Mouse (Mus musculus): ENCODE data around the gene Vwa5a. TPM values are rescaled to one million over a fixed set of nuclear protein-coding genes. Genes with fewer than 3 reads are reported as not detected.

Vwa5a gene
- 5.2 and 6.5 TPM in 2 replicates for polyA plus RNA-seq (2012; rRNA removed)

GRCm38 (mm10) chr9:38718102-38718501, at the start of gene Vwa5a:
Vwa5a (plus strand) TSS chr9:38718268.
- peak; percentile 68 for DNase-seq (ENCODE audit: low read depth)
- TF ChIP-seq POLR2A (IDR thresholded peaks at IDR 0.05; ENCODE audit: borderline replicate concordance, extremely low read depth, insufficient read depth, insufficient read length, poor library complexity, severe bottlenecking) (no peak), CTCF (IDR thresholded peaks at IDR 0.05; ENCODE audit: borderline replicate concordance, extremely low read depth, insufficient read depth, insufficient read length) (no peak)

GRCm38 (mm10) chr9:38672887-38673286, 45.2 kb upstream of the Vwa5a start:
- TF ChIP-seq CTCF (IDR thresholded peaks at IDR 0.05; ENCODE audit: borderline replicate concordance, extremely low read depth, insufficient read depth, insufficient read length) (no peak), POLR2A (IDR thresholded peaks at IDR 0.05; ENCODE audit: borderline replicate concordance, extremely low read depth, insufficient read depth, insufficient read length, poor library complexity, severe bottlenecking) (no peak)
- DNase-seq (ENCODE audit: low read depth), result no peak

- no peak for DNase-seq (ENCODE audit: low read depth)
- TF ChIP-seq POLR2A (IDR thresholded peaks at IDR 0.05; ENCODE audit: borderline replicate concordance, extremely low read depth, insufficient read depth, insufficient read length, poor library complexity, severe bottlenecking) (no peak), CTCF (IDR thresholded peaks at IDR 0.05; ENCODE audit: borderline replicate concordance, extremely low read depth, insufficient read depth, insufficient read length) (no peak)
Observed at GRCm38 (mm10) chr9:38674501-38674900, 43.6 kb upstream of the Vwa5a start, which contains the start of gene Olfr918. Olfr918 (minus strand) TSS chr9:38674601.

GRCm38 (mm10) chr9:38718927-38719441, 916 bp downstream of the Vwa5a start:
- no peak for TF ChIP-seq CTCF (IDR thresholded peaks at IDR 0.05; ENCODE audit: borderline replicate concordance, extremely low read depth, insufficient read depth, insufficient read length)
- TF ChIP-seq POLR2A (IDR thresholded peaks at IDR 0.05; ENCODE audit: borderline replicate concordance, extremely low read depth, insufficient read depth, insufficient read length, poor library complexity, severe bottlenecking), result no peak
- peak; percentile 12 for DNase-seq (ENCODE audit: low read depth)

GRCm38 (mm10) chr9:38724044-38724443, 6.0 kb downstream of the Vwa5a start:
- TF ChIP-seq CTCF (IDR thresholded peaks at IDR 0.05; ENCODE audit: borderline replicate concordance, extremely low read depth, insufficient read depth, insufficient read length) (no peak), POLR2A (IDR thresholded peaks at IDR 0.05; ENCODE audit: borderline replicate concordance, extremely low read depth, insufficient read depth, insufficient read length, poor library complexity, severe bottlenecking) (no peak)
- DNase-seq (ENCODE audit: low read depth), result no peak

- no peak for DNase-seq (ENCODE audit: low read depth)
- no peak for TF ChIP-seq POLR2A (IDR thresholded peaks at IDR 0.05; ENCODE audit: borderline replicate concordance, extremely low read depth, insufficient read depth, insufficient read length, poor library complexity, severe bottlenecking)
Observed at GRCm38 (mm10) chr9:38728218-38728617, 10.2 kb downstream of the Vwa5a start.

- TF ChIP-seq CTCF (IDR thresholded peaks at IDR 0.05; ENCODE audit: borderline replicate concordance, extremely low read depth, insufficient read depth, insufficient read length), result no peak
- no peak for TF ChIP-seq POLR2A (IDR thresholded peaks at IDR 0.05; ENCODE audit: borderline replicate concordance, extremely low read depth, insufficient read depth, insufficient read length, poor library complexity, severe bottlenecking)
- DNase-seq (ENCODE audit: low read depth), result no peak
Observed at GRCm38 (mm10) chr9:38741408-38741807, 23.3 kb downstream of the Vwa5a start.

- TF ChIP-seq POLR2A (IDR thresholded peaks at IDR 0.05; ENCODE audit: borderline replicate concordance, extremely low read depth, insufficient read depth, insufficient read length, poor library complexity, severe bottlenecking), result no peak
- no peak for TF ChIP-seq CTCF (IDR thresholded peaks at IDR 0.05; ENCODE audit: borderline replicate concordance, extremely low read depth, insufficient read depth, insufficient read length)
- no peak for DNase-seq (ENCODE audit: low read depth)
Observed at GRCm38 (mm10) chr9:38744619-38745315, 26.7 kb downstream of the Vwa5a start.

GRCm38 (mm10) chr9:38751999-38752398, 33.9 kb downstream of the Vwa5a start, which contains the start of gene Olfr920:
Olfr920 (plus strand) TSS chr9:38752299.
- DNase-seq (ENCODE audit: low read depth), result no peak
- no peak for TF ChIP-seq CTCF (IDR thresholded peaks at IDR 0.05; ENCODE audit: borderline replicate concordance, extremely low read depth, insufficient read depth, insufficient read length)
- TF ChIP-seq POLR2A (IDR thresholded peaks at IDR 0.05; ENCODE audit: borderline replicate concordance, extremely low read depth, insufficient read depth, insufficient read length, poor library complexity, severe bottlenecking), result no peak

- no peak for DNase-seq (ENCODE audit: low read depth)
- TF ChIP-seq CTCF (IDR thresholded peaks at IDR 0.05; ENCODE audit: borderline replicate concordance, extremely low read depth, insufficient read depth, insufficient read length) (no peak), POLR2A (IDR thresholded peaks at IDR 0.05; ENCODE audit: borderline replicate concordance, extremely low read depth, insufficient read depth, insufficient read length, poor library complexity, severe bottlenecking) (no peak)
Observed at GRCm38 (mm10) chr9:38772768-38773167, 54.7 kb downstream of the Vwa5a start, which contains the start of gene Olfr921. Olfr921 (plus strand) TSS chr9:38773068.

- DNase-seq (ENCODE audit: low read depth), result no peak
- TF ChIP-seq CTCF (IDR thresholded peaks at IDR 0.05; ENCODE audit: borderline replicate concordance, extremely low read depth, insufficient read depth, insufficient read length) (no peak), POLR2A (IDR thresholded peaks at IDR 0.05; ENCODE audit: borderline replicate concordance, extremely low read depth, insufficient read depth, insufficient read length, poor library complexity, severe bottlenecking) (no peak)
Observed at GRCm38 (mm10) chr9:38792689-38793088, 74.6 kb downstream of the Vwa5a start.

Other genes with a start within 250 kb of the Vwa5a start
- not detected in 2 replicates for gene Olfr905, start 247.2 kb upstream of the Vwa5a start, polyA plus RNA-seq (2012; rRNA removed)
- gene Olfr906, start 231.2 kb upstream of the Vwa5a start, polyA plus RNA-seq (2012; rRNA removed), result not detected in 2 replicates
- not detected in 2 replicates for gene Olfr907, start 222.5 kb upstream of the Vwa5a start, polyA plus RNA-seq (2012; rRNA removed)
- gene Olfr911-ps1, start 196.7 kb upstream of the Vwa5a start, polyA plus RNA-seq (2012; rRNA removed), result not detected in 2 replicates
- gene Olfr910, start 180.4 kb upstream of the Vwa5a start, polyA plus RNA-seq (2012; rRNA removed), result not detected in 2 replicates
- gene Olfr912, start 138.1 kb upstream of the Vwa5a start, polyA plus RNA-seq (2012; rRNA removed), result 0.01 TPM in 1 of 2 replicates, not detected in the other
- not detected in 2 replicates for gene Olfr913, start 125.5 kb upstream of the Vwa5a start, polyA plus RNA-seq (2012; rRNA removed)
- gene Olfr914, start 113.2 kb upstream of the Vwa5a start, polyA plus RNA-seq (2012; rRNA removed), result not detected in 2 replicates
- not detected in 2 replicates for gene Olfr916, start 58.4 kb upstream of the Vwa5a start, polyA plus RNA-seq (2012; rRNA removed)
- not detected in 2 replicates for gene Olfr917, start 52.4 kb upstream of the Vwa5a start, polyA plus RNA-seq (2012; rRNA removed)
- not detected in 2 replicates for gene Olfr918, start 43.7 kb upstream of the Vwa5a start, polyA plus RNA-seq (2012; rRNA removed)
- gene Olfr919, start 14.6 kb upstream of the Vwa5a start, polyA plus RNA-seq (2012; rRNA removed), result not detected in 2 replicates
- gene Olfr920, start 34.0 kb downstream of the Vwa5a start, polyA plus RNA-seq (2012; rRNA removed), result 0.04 and 0.06 TPM in 2 replicates
- not detected in 2 replicates for gene Olfr921, start 54.8 kb downstream of the Vwa5a start, polyA plus RNA-seq (2012; rRNA removed)
- gene Olfr922, start 96.3 kb downstream of the Vwa5a start, polyA plus RNA-seq (2012; rRNA removed), result not detected in 2 replicates
- gene Olfr923, start 108.3 kb downstream of the Vwa5a start, polyA plus RNA-seq (2012; rRNA removed), result not detected in 2 replicates
- gene Olfr924, start 126.2 kb downstream of the Vwa5a start, polyA plus RNA-seq (2012; rRNA removed), result not detected in 2 replicates
- gene Olfr26, start 136.8 kb downstream of the Vwa5a start, polyA plus RNA-seq (2012; rRNA removed), result not detected in 2 replicates
- gene Olfr926, start 158.9 kb downstream of the Vwa5a start, polyA plus RNA-seq (2012; rRNA removed), result not detected in 2 replicates
- not detected in 2 replicates for gene Olfr930, start 211.5 kb downstream of the Vwa5a start, polyA plus RNA-seq (2012; rRNA removed)